ENCODE assay signal across 8 mouse cellular contexts in the genomic region with DNA sequence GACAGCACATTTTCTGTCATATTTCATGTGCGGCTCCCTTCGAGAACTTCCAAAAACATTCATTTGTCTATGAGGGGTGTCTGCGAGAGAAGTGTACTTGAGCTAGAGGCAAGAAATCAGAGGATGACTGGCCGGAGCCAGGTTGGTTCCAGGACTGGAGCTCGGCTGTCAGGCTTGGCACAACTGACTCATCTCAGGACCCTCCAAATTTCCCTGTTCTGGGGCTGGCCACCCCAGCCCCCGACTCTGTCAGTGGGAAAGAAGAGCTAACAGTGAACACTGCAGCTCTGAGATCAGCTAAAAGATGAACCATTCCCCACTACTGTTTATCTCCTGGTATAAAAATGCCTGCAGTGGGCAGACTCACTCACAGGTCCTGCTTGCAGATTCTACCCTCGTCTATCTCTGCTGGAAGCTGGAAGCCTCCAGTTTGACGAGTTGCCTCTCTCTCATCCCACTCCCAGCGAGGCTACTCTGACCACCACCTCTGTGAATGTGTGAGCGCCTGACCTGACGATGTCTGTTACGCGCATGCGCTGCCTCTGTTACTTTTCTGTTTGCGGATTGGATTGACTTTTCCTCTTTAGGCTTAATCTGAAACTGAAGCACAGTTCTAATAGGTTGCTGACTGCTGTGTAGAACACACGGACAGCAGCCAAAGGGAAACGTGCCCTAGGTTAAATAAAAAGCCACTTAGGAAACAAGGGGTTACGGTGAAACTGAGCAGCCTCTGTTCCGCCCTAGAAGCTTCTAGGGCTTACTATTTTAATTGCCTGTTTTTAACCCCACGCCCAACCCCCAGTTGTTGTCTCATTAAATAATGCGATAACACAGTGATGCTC. TPM values are rescaled to one million over a fixed set of nuclear protein-coding genes. Genes with fewer than 3 reads are reported as not detected.
DNase-seq lines count a peak whose midpoint lies in the region; ATAC-seq lines count a peak whose summit lies in the region.

No protein-coding gene starts in this region.

- no peak overlapping the region for H3K4me3 ChIP-seq in embryonic facial prominence, embryonic 11.5 days (ENCODE audit: low read depth, low read length)
- H3K4me3 ChIP-seq in intestine, embryonic 15.5 days (replicated peaks), result no peak overlapping the region; the same call in 1 of the 2 replicates

- H3K4me1 ChIP-seq in embryonic facial prominence, embryonic 11.5 days (ENCODE audit: control insufficient read depth, insufficient read depth, low read length), result peaks cover 7% of the 10 kb centered on the region
- H3K4me1 ChIP-seq in intestine, embryonic 15.5 days (replicated peaks), result 0 out of 2 replicates have a peak, but pooled peaks cover 2% of the 10 kb centered on the region

- ATAC-seq in embryonic facial prominence, embryonic 11.5 days (replicated peaks; ENCODE audit: insufficient number of reproducible peaks, low FRiP score, low TSS enrichment, low read depth), result peak; percentile 45; the same call in 1 of the 2 replicates
- ATAC-seq in intestine, embryonic 15.5 days, result peak; percentile 76

- no peaks in the 10 kb centered on the region for H3K27me3 ChIP-seq in embryonic facial prominence, embryonic 11.5 days (ENCODE audit: control insufficient read depth, insufficient read depth, low read length)
- no peaks in the 10 kb centered on the region for H3K27me3 ChIP-seq in intestine, embryonic 15.5 days (replicated peaks)

- no peaks in the 10 kb centered on the region for H3K9me3 ChIP-seq in embryonic facial prominence, embryonic 11.5 days (replicated peaks; ENCODE audit: control insufficient read depth, low read length)
- no peaks in the 10 kb centered on the region for H3K9me3 ChIP-seq in intestine, embryonic 15.5 days

- DNase-seq in thymus, postnatal 0 days (ENCODE audit: low spot score), result peak; percentile 11
- no peak for DNase-seq in thymus, postnatal 10 days (ENCODE audit: low spot score in 2 of 2)
- DNase-seq in embryonic facial prominence, embryonic 11.5 days (ENCODE audit: low spot score), result peak; percentile 77
- DNase-seq in mesoderm, embryonic 11.5 days (ENCODE audit: low read depth, low spot score), result peak; percentile 57
- no peak for DNase-seq in adrenal gland, postnatal 4 days (ENCODE audit: low spot score in 2 of 2)
- DNase-seq in frontal cortex, postnatal 25 days (ENCODE audit: low spot score in 2 of 2), result no peak
- DNase-seq in testis, postnatal 14 days (ENCODE audit: low spot score), result no peak

- peak overlapping the region; percentile 54 for H3K9ac ChIP-seq in embryonic facial prominence, embryonic 11.5 days (replicated peaks; ENCODE audit: low read length)
- H3K9ac ChIP-seq in intestine, embryonic 15.5 days, result no peak overlapping the region

- H3K27ac ChIP-seq in embryonic facial prominence, embryonic 11.5 days (replicated peaks; ENCODE audit: low read depth, low read length), result peak overlapping the region; percentile 52
- no peak overlapping the region for H3K27ac ChIP-seq in intestine, embryonic 15.5 days

- 17% methylated on average over 21 of the region's 21 CpGs for WGBS in embryonic facial prominence, embryonic 11.5 days
- WGBS in intestine, embryonic 15.5 days, result 32% methylated on average over 21 of the region's 21 CpGs

- no peaks in the 10 kb centered on the region for H3K36me3 ChIP-seq in embryonic facial prominence, embryonic 11.5 days (replicated peaks; ENCODE audit: control insufficient read depth, insufficient read depth, low read depth, low read length)
- no peaks in the 10 kb centered on the region for H3K36me3 ChIP-seq in intestine, embryonic 15.5 days

- peak overlapping the region; percentile 33 for H3K4me2 ChIP-seq in embryonic facial prominence, embryonic 11.5 days (ENCODE audit: low read depth, low read length)
- H3K4me2 ChIP-seq in intestine, embryonic 15.5 days (replicated peaks), result peak overlapping the region; percentile 52

RNA-seq across cellular contexts. Expression of a gene that starts 19.8 kb away (rescaled TPM):
- 36.4 and 37.8 TPM in 2 replicates for polyA plus RNA-seq in thymus, postnatal 0 days (2015; fragmentation: Nextera tagmentation; extraction: Ambion mirVana)
- 92.4 and 96.5 TPM in 2 replicates for polyA plus RNA-seq in embryonic facial prominence, embryonic 11.5 days (2014; fragmentation: Nextera tagmentation; extraction: Ambion mirVana)
- 46.9 and 56.5 TPM in 2 replicates for polyA plus RNA-seq in intestine, embryonic 15.5 days (2015; fragmentation: Nextera tagmentation; extraction: Ambion mirVana)
- 10 to 100 TPM; 79.0 to 81.1 TPM for total RNA-seq in adrenal gland, postnatal 4 days (2021)

Comparison
In these comparisons a context has a peak if more than half of its experiments do, and no peak if none do; other contexts are left out.
1. DNase-seq: peak in thymus, postnatal 0 days (single experiment), embryonic facial prominence, embryonic 11.5 days (single experiment) and mesoderm, embryonic 11.5 days (single experiment); none in thymus, postnatal 10 days (0 of 2), adrenal gland, postnatal 4 days (0 of 2), frontal cortex, postnatal 25 days (0 of 2) and testis, postnatal 14 days (single experiment).